Mouse (Mus musculus): ENCODE measurements at regions not wholly inside any gene's neighbourhood (a gene's known extent, or its start where the extent isn't known, plus 50 kb on each side); places are given as distances from the start of the nearest gene placed in this dataset.
"Not testable (repeated sequence)": the region's sequence is repeated elsewhere in the genome, so short reads cannot be mapped to it uniquely, and the experiment has no call there.

DNA sequence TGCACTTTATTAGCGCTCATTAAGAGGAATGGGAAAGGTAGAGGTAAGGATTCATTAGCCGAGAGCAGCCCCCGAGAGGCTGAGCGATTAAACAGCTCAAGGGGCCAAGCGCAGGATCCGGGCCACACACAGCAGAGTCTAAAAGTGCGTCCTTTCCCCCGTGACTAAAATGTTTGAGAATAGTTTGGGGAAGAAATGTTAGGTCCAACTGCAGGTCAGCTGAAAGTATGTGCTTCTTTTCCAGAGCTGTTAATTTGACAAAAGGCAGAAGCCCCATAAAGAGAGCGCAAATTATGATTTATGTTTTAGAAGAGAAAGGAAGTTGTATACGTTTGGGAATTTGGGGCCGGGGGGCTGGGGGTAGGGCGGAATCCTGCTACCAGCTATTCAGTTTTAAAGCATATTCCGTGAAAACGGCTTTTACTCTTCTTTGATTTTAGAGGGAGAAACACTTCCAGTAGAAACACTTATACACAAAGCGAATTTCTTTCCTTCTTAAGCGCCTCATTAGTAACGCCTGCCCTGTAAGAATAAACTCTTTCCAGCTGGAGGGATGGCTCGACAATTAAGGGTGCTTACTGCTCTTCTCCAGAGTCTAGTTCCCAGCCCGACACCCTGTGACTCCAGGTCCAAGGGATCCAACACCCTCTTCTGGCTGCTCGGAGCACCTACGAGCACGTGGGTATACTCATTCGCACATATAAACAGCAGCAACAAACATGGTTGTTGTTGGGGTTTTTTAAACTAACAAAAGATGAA lies 210.8 kb upstream of the 1700056E22Rik start:
- DNase-seq (ENCODE audit: extremely low read depth, low read depth), result no peak

DNA sequence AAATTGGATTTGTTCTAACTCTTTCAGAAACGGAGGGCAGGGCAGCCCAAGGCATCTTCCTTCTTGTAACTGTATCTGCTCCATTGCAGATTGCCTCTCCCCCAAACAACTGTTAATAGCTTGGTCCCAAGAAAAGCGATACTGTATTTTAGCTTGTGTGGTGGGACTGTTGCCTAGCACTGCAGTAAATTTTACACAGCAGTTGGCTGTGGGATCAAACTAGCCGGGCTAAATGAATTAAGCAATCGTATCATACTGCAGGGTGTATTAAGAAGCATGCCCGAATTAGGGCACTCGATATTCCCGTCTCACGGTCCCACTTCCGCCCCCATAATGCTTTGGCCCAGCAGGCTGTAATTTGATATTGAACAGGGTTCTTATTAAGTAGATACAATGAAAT lies 210.2 kb upstream of the 1700056E22Rik start:
- DNase-seq (ENCODE audit: extremely low read depth, low read depth), result no peak

GRCm38 (mm10) chr1:184241846-184242245 lies 207.7 kb upstream of the 1700056E22Rik start:
- DNase-seq (ENCODE audit: extremely low read depth, low read depth), result no peak

DNA sequence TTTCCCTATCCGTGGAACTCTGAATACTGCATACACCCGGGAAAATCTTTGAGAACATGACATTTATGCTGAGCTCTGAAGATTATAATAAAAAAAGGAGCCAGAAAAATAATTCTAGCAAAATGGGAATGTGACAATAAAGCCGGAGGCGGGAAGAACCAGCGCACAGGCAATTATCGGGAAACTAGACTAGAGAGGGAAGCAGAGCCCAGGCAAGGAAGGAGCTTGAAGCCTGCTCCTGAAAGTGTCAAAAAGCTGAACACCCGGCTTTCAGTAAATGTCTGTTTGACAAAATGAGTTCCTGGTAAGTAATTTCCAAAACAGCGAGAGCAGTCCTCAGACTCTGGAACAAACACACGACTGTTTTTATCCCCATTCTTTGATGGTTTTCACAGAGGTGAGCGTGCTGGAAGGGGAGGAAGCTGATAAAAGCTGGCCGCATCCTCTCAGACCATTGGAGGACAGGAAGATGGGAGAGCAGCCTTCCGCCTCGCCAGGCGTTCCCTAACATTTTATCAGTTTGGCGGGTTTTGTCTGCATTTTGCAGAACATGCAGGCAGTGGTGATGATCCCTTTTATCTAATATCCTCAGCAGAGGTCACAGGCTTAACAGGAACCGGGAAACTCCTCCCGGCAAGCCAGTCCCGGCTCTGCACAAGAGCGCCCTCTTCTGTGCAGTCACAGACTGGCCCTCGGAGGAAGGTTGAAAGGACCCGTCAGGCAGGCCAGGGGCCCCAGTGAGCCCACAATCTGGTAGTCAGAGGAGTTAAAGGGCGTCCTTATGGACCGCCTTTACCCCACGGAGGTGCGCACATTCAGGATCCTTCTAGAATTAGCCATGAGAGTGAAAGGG lies 201.3 kb upstream of the 1700056E22Rik start:
- no peak for DNase-seq (ENCODE audit: extremely low read depth, low read depth)

GRCm38 (mm10) chr1:184234320-184234988 lies 200.4 kb upstream of the 1700056E22Rik start:
- DNase-seq (ENCODE audit: extremely low read depth, low read depth), result no peak

DNA sequence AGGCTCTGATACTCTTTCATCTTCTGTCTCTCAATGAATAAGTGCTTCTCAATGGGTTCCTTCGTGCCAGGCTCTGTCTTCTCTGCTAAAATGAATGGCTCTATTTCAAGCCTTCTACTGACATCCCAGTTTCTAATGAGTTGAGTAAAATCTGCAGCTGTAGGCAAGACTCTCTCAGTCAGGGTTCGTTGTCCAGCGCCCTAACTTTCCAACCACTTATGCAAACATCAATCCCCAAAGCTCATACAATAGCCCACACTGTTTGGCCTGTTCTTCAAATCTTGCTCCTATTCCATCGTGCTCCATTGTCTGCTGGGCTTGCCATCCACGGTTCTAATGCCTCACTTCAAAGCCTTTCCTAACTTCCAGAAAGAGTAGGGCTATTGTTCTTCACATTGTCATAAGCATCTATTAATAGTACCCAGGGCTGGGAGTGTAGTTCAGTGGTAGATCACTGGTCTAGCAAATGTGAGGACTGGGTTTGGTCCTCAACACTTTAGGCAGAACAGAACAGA lies 199.7 kb upstream of the 1700056E22Rik start:
- no peak for DNase-seq (ENCODE audit: extremely low read depth, low read depth)

GRCm38 (mm10) chr1:184222326-184222725 lies 188.2 kb upstream of the 1700056E22Rik start:
- DNase-seq (ENCODE audit: extremely low read depth, low read depth), result no peak

DNA sequence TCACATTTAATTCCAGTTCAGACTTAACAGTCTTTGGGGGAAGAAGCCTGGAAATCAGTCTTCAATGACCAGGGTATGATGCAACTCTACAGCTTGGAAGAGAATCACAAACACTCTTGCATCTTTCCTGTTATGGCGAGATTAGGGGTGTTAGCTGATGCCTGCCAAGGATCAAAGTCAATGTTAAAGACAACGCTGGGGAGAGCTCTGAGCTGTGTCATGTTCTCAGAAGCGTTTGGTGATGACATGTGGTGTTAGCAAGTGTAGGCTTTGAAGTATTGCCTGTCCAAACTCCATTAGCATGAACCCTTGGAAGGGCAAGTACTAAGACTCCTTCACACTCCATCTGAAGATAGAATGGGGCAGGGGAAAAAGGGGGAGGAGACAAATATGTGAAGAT lies 187.7 kb upstream of the 1700056E22Rik start:
- no peak for DNase-seq (ENCODE audit: extremely low read depth, low read depth)

- no peak for DNase-seq (ENCODE audit: extremely low read depth, low read depth)
Measured at GRCm38 (mm10) chr1:184197272-184197671, 163.2 kb upstream of the 1700056E22Rik start.

- no peak for DNase-seq (ENCODE audit: extremely low read depth, low read depth)
Measured at GRCm38 (mm10) chr1:184191325-184191724, 157.2 kb upstream of the 1700056E22Rik start.

GRCm38 (mm10) chr1:184187582-184187981 lies 153.5 kb upstream of the 1700056E22Rik start:
- no peak for DNase-seq (ENCODE audit: extremely low read depth, low read depth)

GRCm38 (mm10) chr1:184182163-184182562 lies 148.1 kb upstream of the 1700056E22Rik start:
- DNase-seq (ENCODE audit: extremely low read depth, low read depth), result no peak

DNA sequence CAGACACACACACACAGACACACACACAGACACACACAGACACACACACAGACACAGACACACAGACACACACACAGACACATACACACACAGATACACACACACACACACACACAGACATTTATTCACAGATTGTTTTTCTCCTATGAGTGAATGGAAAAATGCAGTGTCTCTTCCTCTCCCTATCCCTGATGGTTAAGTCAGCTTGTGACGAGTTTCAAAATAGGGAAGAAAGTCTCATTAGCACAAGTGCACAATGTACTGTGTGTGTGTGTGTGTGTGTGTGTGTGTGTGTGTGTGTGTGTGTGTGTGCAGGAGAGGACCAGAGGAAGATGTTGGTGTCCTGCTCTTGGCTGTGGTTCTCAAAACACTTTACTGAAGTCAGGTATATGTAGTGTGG lies 140.3 kb upstream of the 1700056E22Rik start:
- not testable (repeated sequence) for DNase-seq (ENCODE audit: extremely low read depth, low read depth)

DNA sequence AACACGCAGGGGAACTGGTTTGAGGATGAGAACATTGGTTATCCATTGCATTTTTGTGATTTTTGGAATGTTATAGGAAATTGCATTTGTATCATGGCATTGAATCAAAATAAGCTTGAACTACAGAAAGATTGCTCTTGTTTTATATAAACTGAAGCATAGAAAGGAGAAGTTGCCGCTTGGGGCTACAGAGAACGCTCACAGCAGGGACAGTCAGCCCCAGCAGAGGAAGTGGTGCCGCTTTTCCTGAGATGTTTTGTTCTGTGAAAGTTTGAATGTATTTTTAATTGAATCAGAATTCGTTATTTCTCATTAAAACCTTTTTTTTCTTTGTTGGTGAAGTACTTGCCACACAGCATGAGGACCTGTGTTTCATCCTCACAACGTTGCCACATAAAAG lies 139.6 kb upstream of the 1700056E22Rik start:
- no peak for DNase-seq (ENCODE audit: extremely low read depth, low read depth)

DNA sequence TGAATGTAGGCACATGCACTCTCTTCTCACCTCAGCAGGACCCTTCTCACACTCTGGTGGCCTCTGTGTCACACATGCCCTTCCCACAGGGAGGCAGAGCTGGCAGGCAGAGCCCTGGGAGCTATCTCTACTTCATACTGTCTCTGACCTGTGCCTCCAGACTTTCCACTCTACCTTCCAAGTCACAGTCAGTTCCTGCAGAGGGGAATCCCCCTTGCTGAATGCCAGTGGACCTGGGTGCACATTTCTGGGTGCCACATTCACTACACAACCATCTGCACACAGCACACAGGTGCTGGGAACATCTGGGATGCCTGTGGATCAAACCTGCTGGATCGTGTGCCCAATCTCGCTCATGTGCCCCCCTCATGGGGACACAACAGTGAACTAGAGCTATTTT lies 138.9 kb upstream of the 1700056E22Rik start:
- no peak for DNase-seq (ENCODE audit: extremely low read depth, low read depth)

DNA sequence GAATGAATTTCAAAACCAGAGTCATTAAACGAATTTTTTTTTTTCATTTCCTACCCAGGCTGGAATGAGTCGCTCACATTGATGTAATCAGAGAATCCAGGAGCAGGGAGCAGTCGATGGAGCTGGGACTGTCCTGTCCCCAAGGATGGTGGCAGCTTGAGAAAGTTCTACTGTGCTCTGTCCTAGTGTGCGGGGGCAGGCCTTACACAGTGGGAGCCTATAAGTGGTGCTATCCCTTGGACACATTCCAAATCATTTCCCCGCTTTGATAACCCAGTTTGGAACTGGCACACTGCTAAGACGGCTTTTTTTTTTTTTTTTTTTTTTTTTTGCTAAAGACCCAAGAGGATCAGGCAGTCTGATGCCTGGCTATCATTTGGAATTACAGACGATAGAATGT lies 137.5 kb upstream of the 1700056E22Rik start:
- DNase-seq (ENCODE audit: extremely low read depth, low read depth), result no peak

DNA sequence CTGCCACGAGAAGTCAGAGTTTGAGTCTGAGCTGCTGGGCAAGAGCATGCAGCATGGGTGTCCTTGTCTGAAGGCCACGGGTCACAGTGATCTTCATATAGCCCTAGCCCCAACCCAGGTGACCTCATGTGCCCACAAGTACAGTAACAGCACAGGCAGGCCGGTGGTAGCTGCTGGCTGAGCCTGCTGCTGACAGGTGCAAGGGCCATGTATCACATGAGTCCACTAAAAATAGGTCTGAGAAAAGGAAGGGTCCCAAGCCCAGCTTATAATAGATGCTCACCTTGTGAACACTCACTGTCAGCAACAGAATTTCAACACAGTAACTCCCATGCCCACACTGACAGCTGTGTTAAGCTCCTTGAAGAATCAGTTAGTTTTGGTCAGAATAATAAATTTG lies 136.8 kb upstream of the 1700056E22Rik start:
- DNase-seq (ENCODE audit: extremely low read depth, low read depth), result no peak

DNA sequence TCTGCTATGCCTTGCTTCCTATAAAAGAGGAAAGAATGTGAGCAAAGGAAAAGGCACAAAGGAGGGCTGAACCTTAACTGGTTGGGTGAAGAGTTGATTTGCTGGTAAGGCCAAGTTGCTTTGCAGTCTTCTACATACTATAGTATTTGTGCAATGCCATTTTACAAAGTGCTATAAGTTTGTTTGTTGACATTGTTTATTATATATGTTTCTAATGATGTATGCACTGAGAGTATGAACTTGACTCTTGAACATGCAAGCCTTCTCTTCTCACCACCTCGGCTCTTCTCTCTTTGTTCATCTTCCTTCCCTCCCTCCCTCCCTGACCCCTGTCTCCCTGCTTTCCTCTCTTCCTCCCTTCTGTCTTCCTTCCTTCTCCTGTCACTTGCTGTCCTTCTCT lies 135.9 kb upstream of the 1700056E22Rik start:
- no peak for DNase-seq (ENCODE audit: extremely low read depth, low read depth)

DNA sequence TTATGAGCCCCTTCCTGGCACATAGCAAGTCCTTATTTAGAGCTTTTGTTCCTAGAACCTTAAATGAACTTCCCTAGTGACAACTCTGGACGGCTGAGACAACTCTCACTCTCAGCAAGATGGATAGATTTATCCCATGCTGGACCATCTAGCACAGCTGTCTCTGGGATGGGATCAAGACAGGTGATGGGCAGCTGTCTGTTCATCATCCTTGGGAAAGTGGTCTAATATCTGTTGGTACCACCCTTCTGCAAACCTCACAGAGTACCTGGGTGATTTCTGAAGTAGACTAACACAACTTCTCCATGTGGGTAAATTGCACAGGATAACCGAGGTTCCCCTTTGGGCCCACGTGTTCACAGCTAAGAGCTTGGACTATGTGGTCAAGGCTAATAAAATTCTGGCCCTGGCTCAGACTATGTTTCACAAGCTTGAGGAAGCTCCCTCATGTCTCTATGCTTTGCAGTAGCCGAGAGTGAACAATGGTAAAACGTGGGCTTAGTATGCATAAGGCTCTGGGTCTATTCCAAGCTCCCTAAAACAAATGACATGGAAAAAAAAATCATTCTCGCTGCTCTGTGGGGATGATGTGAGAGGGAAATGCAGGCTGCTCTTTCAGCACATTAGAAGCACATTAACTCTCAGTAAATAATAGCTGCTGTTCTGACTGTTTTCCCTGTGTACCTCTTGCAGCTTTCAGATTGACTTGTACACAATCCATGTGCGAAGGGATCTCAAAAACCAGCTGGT lies 135.1 kb upstream of the 1700056E22Rik start:
- DNase-seq (ENCODE audit: extremely low read depth, low read depth), result no peak

DNA sequence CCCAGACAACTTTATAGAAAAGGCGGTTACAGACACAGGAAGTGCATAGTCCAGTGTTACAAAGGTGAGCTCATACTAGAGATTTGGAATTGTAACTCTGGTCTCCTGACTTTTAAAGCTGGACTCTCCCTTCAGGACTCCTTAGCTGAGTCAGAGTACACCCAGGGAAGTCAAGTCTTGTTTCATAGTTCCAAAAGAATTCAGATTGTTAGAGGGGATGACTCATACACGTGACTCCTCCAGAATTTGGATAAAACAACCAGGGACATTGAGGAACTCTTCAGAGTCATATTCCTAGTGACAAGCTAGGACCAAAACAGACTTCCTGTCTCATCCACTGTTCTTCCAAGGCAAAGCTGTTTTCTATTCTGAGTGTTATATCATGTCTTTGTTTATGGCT lies 132.8 kb upstream of the 1700056E22Rik start:
- DNase-seq (ENCODE audit: extremely low read depth, low read depth), result no peak

- not testable (repeated sequence) for DNase-seq (ENCODE audit: extremely low read depth, low read depth)
Measured at GRCm38 (mm10) chr1:184162526-184162925, 128.4 kb upstream of the 1700056E22Rik start.
